Mouse (Mus musculus) forebrain, embryonic 12.5 days (tissue): ENCODE results near the gene Gapvd1. TPM values are rescaled to one million over a fixed set of nuclear protein-coding genes. Genes with fewer than 3 reads are reported as not detected.

Source experiments
- ATAC-seq: fragments of 200-750 bp; cut with Nextera tagmentation; 2 replicates; pipeline ENCODE4 v1.8.0; 2017; ENCODE audit warnings: moderate TSS enrichment; ENCODE audit not compliant: low FRiP score
- H3K27ac ChIP-seq: fragments of 300-500 bp; sonication (generic); 2 replicates; pipeline ENCODE4 v1.5.1; 2016; ENCODE audit warnings: mild to moderate bottlenecking
- H3K27me3 ChIP-seq: fragments of 300-500 bp; sonication (generic); 2 replicates; pipeline ENCODE4 v1.6.1; 2016; ENCODE audit warnings: mild to moderate bottlenecking
- H3K36me3 ChIP-seq: fragments of 300-500 bp; sonication (generic); replicated peaks from 2 replicates; pipeline ENCODE4 v1.6.1; 2016; ENCODE audit warnings: mild to moderate bottlenecking
- H3K4me1 ChIP-seq: fragments of 300-500 bp; sonication (generic); 2 replicates; pipeline ENCODE4 v1.6.1; 2016
- H3K4me2 ChIP-seq: fragments of 300-500 bp; sonication (generic); 2 replicates; pipeline ENCODE4 v1.6.1; 2016; ENCODE audit warnings: mild to moderate bottlenecking, moderate library complexity
- H3K4me3 ChIP-seq: fragments of 300-500 bp; sonication (generic); replicated peaks from 2 replicates; pipeline ENCODE4 v1.5.1; 2016; ENCODE audit warnings: mild to moderate bottlenecking
- H3K9ac ChIP-seq: fragments of 300-500 bp; sonication (generic); 2 replicates; pipeline ENCODE4 v1.6.1; 2016; ENCODE audit warnings: mild to moderate bottlenecking
- H3K9me3 ChIP-seq: fragments of 300-500 bp; sonication (generic); 2 replicates; pipeline ENCODE4 v1.6.1; 2016
- WGBS: fragments of 180-500 bp; shearing (Covaris S2); methylation state at CpG from one replicate; pipeline ENCODE4 v1.1.7; 2016; 5-methylcytosine and 5-hydroxymethylcytosine counted together
- polyA plus RNA-seq: library from polyadenylated mRNA; unstranded; fragments of >200 nt; fragmentation: Nextera tagmentation; extraction: Ambion mirVana; gene quantifications from 2 replicates; pipeline ENCODE4 v1.2.1, GENCODE M21; 2016

Gene Gapvd1
- polyA plus RNA-seq, 1 experiment from 2014 or later: 123 TPM

DNA sequence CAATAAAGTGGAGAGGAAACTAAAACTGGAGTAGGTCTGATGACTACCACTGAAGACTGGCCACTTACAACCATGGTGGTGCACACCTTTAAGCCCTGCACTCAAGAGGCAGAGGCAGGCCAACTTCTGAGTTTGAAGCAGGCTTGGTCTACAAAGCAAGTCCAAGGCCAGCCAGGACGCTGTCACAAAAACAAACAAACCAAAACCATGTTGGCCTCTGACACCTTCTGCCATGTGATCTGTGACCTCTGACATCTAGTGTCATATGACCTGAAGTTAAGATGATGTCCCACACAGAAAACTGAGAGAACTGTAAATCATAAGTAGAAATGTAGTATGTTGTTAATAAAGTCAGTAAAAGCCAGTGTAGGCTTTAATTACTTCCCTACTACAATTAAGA is 17.1 kb downstream of the Gapvd1 start:
- Histone ChIP-seq H3K4me2 (no peak overlapping the region), H3K27me3 (no peaks in the 10 kb centered on the region), H3K36me3 (peaks cover 5% of the 10 kb centered on the region; the same call in 1 of the 2 replicates), H3K9ac (no peak overlapping the region), H3K4me3 (no peak overlapping the region), H3K27ac (no peak overlapping the region), H3K9me3 (no peaks in the 10 kb centered on the region), H3K4me1 (no peaks in the 10 kb centered on the region)
- ATAC-seq: no peak
- WGBS: 75% methylated on average over 1 of the region's 1 CpGs

- Histone ChIP-seq H3K36me3 (no peaks in the 10 kb centered on the region; the same call in 1 of the 2 replicates), H3K27ac (no peak overlapping the region), H3K27me3 (no peaks in the 10 kb centered on the region), H3K4me2 (no peak overlapping the region), H3K4me1 (no peaks in the 10 kb centered on the region), H3K9me3 (no peaks in the 10 kb centered on the region), H3K9ac (no peak overlapping the region), H3K4me3 (no peak overlapping the region)
- ATAC-seq: no peak
- WGBS: 98% methylated on average over 1 of the region's 1 CpGs
Observed at GRCm38 (mm10) chr2:34736626-34737025, 18.4 kb downstream of the Gapvd1 start.

- no peaks in the 10 kb centered on the region for H3K4me1 ChIP-seq
- H3K9ac ChIP-seq: no peak overlapping the region
- WGBS: 95% methylated on average over 8 of the region's 8 CpGs
- no peaks in the 10 kb centered on the region for H3K9me3 ChIP-seq
- no peak overlapping the region for H3K27ac ChIP-seq
- H3K27me3 ChIP-seq: no peaks in the 10 kb centered on the region
- ATAC-seq: no peak
- H3K36me3 ChIP-seq: peaks cover 52% of the 10 kb centered on the region
- no peak overlapping the region for H3K4me3 ChIP-seq
- H3K4me2 ChIP-seq: no peak overlapping the region
Observed at GRCm38 (mm10) chr2:34727045-34727728, 27.8 kb downstream of the Gapvd1 start.

GRCm38 (mm10) chr2:34725269-34725668 is 29.8 kb downstream of the Gapvd1 start:
- peaks cover 58% of the 10 kb centered on the region for H3K36me3 ChIP-seq
- H3K27ac ChIP-seq: no peak overlapping the region
- no peak overlapping the region for H3K4me3 ChIP-seq
- no peak overlapping the region for H3K4me2 ChIP-seq
- WGBS: 98% methylated on average over 5 of the region's 5 CpGs
- no peaks in the 10 kb centered on the region for H3K27me3 ChIP-seq
- H3K4me1 ChIP-seq: no peaks in the 10 kb centered on the region
- H3K9me3 ChIP-seq: no peaks in the 10 kb centered on the region
- no peak for ATAC-seq
- no peak overlapping the region for H3K9ac ChIP-seq

- WGBS: 87% methylated on average over 2 of the region's 2 CpGs
- no peaks in the 10 kb centered on the region for H3K4me1 ChIP-seq
- H3K9ac ChIP-seq: no peak overlapping the region
- no peak overlapping the region for H3K4me2 ChIP-seq
- H3K27ac ChIP-seq: no peak overlapping the region
- H3K36me3 ChIP-seq: peaks cover 56% of the 10 kb centered on the region
- no peaks in the 10 kb centered on the region for H3K9me3 ChIP-seq
- ATAC-seq: no peak
- H3K4me3 ChIP-seq: no peak overlapping the region
- no peaks in the 10 kb centered on the region for H3K27me3 ChIP-seq
Observed at GRCm38 (mm10) chr2:34718196-34718595, 36.8 kb downstream of the Gapvd1 start.

DNA sequence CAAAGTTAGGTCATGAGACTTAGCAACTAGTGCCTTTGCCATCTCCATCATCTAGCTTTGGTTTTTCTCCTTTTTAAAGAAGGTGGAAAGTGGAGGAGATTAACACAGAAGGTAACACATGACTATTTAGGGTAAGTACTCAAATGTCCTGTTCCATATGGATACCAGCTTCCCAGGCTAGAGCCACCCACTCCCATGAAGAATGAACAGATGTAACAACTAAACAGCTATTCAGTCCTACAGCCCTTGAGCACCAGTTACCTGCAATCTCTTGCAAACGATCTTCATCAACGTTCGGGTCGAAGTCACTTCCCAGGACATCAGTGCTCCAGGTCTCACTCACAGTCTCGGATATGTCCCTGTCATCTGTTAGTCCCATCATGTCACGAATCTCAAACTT is 43.1 kb downstream of the Gapvd1 start:
- Histone ChIP-seq H3K4me1 (no peaks in the 10 kb centered on the region), H3K9me3 (no peaks in the 10 kb centered on the region), H3K9ac (no peak overlapping the region), H3K4me2 (no peak overlapping the region), H3K4me3 (no peak overlapping the region), H3K27ac (no peak overlapping the region), H3K36me3 (peaks cover 81% of the 10 kb centered on the region), H3K27me3 (no peaks in the 10 kb centered on the region)
- WGBS: 95% methylated on average over 6 of the region's 6 CpGs
- ATAC-seq: no peak

DNA sequence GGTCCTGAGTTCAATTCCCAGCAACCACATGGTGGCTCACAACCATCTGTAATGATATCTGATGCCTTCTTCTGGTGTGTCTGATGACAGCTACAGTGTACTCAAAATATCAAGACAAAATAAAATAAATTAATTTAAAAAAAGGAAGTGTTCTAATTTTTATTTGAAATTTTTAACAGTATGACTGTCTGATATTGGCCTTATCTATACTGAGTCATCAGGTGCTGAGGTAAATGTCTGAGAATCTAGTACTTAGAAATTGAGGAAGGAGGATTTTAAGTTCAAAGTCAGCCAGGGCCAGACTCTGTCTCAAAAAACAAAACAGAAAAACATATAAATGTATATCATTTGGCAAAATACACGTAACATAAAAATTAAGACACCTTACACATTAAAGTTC is 46.4 kb downstream of the Gapvd1 start:
- Histone ChIP-seq H3K27me3 (no peaks in the 10 kb centered on the region), H3K4me1 (no peaks in the 10 kb centered on the region), H3K27ac (no peak overlapping the region), H3K36me3 (peaks cover 90% of the 10 kb centered on the region), H3K4me3 (no peak overlapping the region), H3K4me2 (no peak overlapping the region), H3K9me3 (no peaks in the 10 kb centered on the region), H3K9ac (no peak overlapping the region)
- 100% methylated on average over 1 of the region's 1 CpGs for WGBS
- ATAC-seq: no peak

GRCm38 (mm10) chr2:34696592-34696991 is 58.4 kb downstream of the Gapvd1 start:
- Histone ChIP-seq H3K36me3 (peaks cover 80% of the 10 kb centered on the region), H3K4me2 (no peak overlapping the region), H3K4me1 (no peaks in the 10 kb centered on the region), H3K9ac (no peak overlapping the region), H3K9me3 (no peaks in the 10 kb centered on the region), H3K27me3 (no peaks in the 10 kb centered on the region), H3K4me3 (no peak overlapping the region), H3K27ac (no peak overlapping the region)
- ATAC-seq: no peak

- Histone ChIP-seq H3K9ac (no peak overlapping the region), H3K27ac (no peak overlapping the region), H3K9me3 (no peaks in the 10 kb centered on the region), H3K4me2 (no peak overlapping the region), H3K4me3 (no peak overlapping the region), H3K4me1 (no peaks in the 10 kb centered on the region), H3K36me3 (peaks cover 80% of the 10 kb centered on the region), H3K27me3 (no peaks in the 10 kb centered on the region)
- no peak for ATAC-seq
- WGBS: 95% methylated on average over 10 of the region's 10 CpGs
Observed at GRCm38 (mm10) chr2:34692861-34693260, 62.2 kb downstream of the Gapvd1 start.

- H3K4me2 ChIP-seq: no peak overlapping the region
Observed at GRCm38 (mm10) chr2:34684076-34684870, 70.8 kb downstream of the Gapvd1 start.

GRCm38 (mm10) chr2:34677976-34678375 is 77.1 kb downstream of the Gapvd1 start:
- Histone ChIP-seq H3K9ac (no peak overlapping the region), H3K36me3 (peaks cover 57% of the 10 kb centered on the region), H3K27ac (no peak overlapping the region), H3K9me3 (no peaks in the 10 kb centered on the region), H3K4me3 (no peak overlapping the region), H3K27me3 (no peaks in the 10 kb centered on the region), H3K4me1 (no peaks in the 10 kb centered on the region), H3K4me2 (no peak overlapping the region)
- 85% methylated on average over 4 of the region's 4 CpGs for WGBS
- no peak for ATAC-seq

More at GRCm38 (mm10) chr2:34684076-34684870, 70.8 kb downstream of the Gapvd1 start:
- Histone ChIP-seq H3K27me3 (no peaks in the 10 kb centered on the region), H3K27ac (no peak overlapping the region), H3K9ac (no peak overlapping the region), H3K36me3 (peaks cover 75% of the 10 kb centered on the region), H3K9me3 (no peaks in the 10 kb centered on the region), H3K4me3 (no peak overlapping the region), H3K4me1 (no peaks in the 10 kb centered on the region)
- ATAC-seq: no peak
- 89% methylated on average over 9 of the region's 9 CpGs for WGBS

GRCm38 (mm10) chr2:34677061-34677460 is 78.0 kb downstream of the Gapvd1 start:
- H3K9me3 ChIP-seq: no peaks in the 10 kb centered on the region
- no peaks in the 10 kb centered on the region for H3K27me3 ChIP-seq
- no peak overlapping the region for H3K4me3 ChIP-seq
- peaks cover 49% of the 10 kb centered on the region for H3K36me3 ChIP-seq
- WGBS: 98% methylated on average over 8 of the region's 8 CpGs
- H3K4me1 ChIP-seq: no peaks in the 10 kb centered on the region
- no peak overlapping the region for H3K27ac ChIP-seq
- no peak overlapping the region for H3K9ac ChIP-seq
- ATAC-seq: no peak
- no peak overlapping the region for H3K4me2 ChIP-seq

DNA sequence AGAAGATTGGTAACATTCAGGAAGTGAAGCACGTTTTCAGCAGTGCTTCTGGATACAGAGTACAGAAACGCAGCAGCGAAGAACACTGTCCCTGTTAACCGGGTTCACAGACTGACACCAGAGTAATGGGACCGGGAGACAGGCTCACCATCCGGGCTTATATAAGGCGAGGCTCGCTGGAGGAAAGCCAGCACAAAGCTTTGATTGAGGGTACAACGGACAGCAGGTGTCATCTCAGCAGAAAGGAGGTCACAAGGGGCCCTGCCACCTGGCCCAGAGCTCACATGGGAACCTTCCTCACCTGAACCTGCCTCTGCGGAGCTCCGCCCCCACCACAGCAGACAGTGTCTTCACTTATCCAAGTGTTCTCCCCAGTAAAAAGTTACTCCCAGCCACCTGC is 81.2 kb downstream of the Gapvd1 start:
- Histone ChIP-seq H3K36me3 (peaks cover 36% of the 10 kb centered on the region), H3K4me1 (peaks cover 5% of the 10 kb centered on the region), H3K9ac (no peak overlapping the region), H3K27ac (no peak overlapping the region), H3K27me3 (peaks cover 7% of the 10 kb centered on the region; the same call in 1 of the 2 replicates), H3K4me2 (no peak overlapping the region), H3K9me3 (no peaks in the 10 kb centered on the region), H3K4me3 (no peak overlapping the region)
- no peak for ATAC-seq
- WGBS: 89% methylated on average over 11 of the region's 11 CpGs
